Mouse (Mus musculus) B cell, adult 2 months (primary cell): ENCODE results near the gene Map7.

Experiments used
- DNase-seq, 2 experiments: peaks; one replicate each; pipeline ENCODE4 v3.0.0; 2022

Map7 gene

DNA sequence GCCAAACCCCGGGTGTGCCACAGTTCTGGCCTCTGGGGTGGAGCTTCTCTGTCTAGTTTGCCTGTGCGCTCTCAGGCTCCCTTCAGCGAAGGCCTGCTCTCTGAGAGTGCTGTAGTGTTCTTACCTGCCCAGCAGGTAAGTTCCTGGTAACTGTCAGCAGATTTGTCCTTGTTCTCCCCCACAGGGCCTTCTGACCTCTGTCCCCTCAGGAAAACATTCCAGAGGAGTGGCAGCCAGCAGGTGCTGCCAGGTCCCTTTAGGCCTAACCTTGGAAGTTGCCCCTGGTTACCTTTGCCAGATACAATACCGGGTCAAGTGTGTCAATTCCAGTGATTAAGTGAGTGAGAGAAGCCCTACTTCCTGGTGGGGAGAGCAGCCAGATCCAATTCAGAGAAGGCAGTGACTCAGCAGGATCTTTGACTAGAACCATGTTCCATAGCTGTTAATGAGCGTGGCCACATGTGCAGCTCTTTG is 38.6 kb downstream of the Map7 start:
- no peak for DNase-seq

DNA sequence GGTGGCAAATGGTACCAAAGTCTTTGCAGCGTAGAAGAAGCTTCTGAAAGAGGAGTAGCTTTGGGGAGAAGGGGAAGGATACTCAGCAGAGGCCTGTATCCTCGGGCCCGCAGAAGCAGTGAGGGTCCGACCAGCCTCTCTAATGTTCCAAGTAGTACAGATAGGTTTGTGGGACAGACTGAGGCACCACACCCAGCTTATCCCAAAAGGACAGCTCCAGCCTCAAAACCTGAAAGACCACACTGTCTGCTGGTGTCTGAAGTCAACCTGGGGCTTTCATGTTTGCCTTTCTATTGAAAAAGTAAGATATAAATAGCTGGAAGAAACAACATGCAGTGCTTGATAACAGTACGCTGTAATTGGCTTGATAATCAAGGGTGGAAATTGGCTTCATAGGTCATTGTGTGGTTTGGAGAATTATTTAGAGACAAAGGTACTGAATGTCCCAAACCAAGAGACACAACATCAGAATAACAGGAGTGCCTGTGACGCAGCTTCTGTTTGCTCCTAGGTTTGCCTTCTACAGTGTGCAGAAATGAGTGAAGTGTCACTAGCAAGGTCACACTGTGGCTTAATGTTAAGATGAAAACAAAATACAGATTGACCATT is 42.0 kb downstream of the Map7 start:
- no peak for DNase-seq

DNA sequence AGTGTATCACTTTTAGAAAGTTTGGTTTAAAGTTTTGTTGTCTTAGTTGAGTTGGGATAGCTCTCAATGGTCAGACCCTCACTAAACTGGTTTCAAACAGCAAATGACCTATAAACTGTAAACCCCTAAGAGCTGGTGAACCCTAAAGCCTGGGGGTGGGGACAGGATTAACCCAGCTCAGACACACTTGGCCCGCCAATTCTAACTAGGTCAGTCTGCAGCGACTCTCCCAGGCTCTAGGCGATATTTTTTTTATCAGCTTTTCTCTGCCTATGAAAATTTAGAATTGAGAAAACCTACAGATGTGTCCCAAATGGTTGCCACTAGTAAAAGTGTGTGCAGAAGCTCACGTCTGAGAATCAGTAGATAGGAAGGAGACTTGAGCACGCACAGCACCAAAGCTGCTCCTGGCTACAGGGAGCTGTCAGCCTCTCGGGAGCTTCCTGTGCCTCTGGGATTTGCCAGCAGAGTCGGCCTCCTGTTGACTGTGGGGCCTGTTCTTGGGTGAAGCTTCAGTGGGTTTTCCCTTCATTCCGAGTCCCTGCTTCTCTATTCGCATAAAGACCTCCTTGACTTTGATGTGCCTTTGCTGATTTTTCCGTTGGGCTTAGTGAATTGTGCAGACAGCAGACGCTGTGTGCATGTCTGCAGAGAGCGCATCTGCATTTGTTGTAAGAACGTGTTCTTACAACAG is 46.7 kb downstream of the Map7 start:
- no peak for DNase-seq

DNA sequence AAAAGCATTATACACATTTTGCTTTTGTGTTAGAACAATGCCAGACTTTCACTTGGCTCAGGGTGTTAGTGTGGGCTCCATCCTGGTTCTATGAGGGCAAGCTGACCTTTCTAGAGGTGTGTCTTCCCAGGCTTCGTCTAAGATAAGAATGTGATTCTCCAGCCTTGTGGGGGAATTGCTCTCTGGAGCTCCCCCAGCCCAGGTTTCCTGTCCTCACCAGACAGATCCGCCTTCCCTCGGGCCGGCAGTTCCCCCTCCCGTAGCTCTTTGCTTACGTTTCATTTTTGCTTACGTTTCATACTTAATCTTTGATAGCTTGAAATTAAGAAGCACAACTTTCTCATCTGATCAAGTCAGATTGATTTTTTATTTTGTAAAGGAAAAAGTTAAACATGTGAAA is 48.8 kb downstream of the Map7 start:
- DNase-seq, result no peak

DNA sequence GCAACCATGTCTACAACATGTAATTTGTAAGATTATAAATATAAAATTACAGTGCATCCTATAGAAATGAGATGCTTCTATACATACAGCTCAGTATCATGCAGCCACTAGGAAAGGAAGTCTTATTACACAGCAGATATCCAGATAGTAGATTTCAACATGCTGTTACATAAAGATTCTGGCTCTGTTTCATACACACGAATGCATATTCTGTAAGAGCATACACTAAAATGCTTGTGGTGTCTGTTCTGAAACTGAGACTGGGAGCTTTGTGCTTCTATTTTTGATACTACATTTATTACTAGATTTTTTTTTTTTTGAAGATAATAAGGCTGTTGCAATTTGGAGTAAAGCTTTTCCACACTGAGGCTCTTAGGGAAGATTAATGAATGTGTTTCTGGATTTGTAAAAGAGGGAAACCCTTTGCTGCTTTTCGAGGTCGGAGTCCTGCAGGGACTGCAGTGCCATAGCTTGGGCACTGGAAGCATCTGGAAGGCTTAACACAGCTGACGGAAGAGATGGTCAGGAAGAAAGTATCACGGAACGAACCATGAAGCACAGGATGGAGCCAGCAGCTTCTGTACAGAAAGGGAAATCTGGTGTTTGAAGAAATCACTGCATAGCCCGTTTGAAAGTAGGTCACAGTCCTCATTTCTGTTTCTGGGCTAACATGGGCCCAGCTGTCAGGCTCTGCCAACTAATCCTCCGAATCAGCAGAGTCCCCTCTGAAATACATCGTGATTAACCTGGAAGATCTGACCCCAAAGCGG is 50.9 kb downstream of the Map7 start:
- DNase-seq, result no peak

DNA sequence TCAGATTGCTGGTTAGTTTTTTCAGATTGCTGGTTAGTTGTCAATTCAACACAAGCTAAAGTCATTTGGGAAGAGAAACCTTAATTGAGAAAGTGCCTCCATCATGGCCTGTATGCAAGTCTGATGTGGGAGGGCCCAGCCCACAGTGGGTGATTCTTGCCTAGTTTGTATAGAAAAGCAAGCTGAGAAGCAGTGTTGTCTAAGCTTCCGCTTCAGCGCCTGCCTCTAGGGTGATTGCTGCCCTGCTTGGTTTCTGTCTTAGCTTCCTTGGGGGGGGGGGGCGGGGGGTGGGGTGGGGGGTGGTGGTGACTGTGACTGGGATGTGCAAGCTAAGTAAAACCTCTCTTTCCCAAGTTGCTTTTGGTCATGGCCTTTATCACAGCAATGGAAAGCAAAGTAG is 53.0 kb downstream of the Map7 start:
- DNase-seq, result no peak

DNA sequence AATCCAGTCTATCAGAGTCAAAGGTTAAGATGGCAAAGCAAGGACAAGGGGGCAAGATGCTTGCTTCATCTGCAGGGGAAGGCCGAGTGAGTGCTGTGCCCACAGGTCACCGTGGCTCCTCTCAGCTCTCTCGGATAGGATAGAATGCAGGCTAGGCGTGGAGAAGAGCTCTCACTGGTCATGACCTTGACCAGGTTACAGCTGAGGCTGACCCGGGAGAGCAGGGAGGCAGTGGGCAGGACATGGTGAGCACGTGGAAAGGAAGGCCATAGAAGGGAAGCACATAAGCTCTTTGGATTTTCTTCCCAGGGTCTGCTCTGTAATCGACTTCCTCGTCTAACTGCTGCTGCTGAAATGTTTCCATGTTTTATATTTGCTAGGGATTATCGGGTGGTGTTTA is 53.9 kb downstream of the Map7 start:
- DNase-seq, result no peak

DNA sequence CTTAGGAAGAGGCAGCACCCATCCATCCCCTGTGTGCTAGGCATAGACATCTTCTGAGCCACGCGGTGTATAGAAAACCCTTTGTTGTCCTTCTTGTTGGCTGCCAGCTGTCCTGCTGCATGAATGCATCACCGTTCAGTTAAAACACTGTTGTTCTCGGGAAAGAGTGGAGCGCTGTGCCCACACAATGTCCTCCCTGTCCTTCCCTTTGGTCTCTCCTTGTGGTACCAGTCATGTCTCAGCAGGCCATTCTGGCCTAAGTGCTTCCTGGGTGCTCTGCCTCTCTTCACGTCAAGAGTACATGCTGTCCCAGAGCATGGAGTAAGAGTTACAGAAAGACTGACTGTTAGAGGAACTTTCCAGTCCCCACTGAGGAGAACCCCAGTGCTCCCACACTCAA is 54.5 kb downstream of the Map7 start:
- DNase-seq, result no peak

DNA sequence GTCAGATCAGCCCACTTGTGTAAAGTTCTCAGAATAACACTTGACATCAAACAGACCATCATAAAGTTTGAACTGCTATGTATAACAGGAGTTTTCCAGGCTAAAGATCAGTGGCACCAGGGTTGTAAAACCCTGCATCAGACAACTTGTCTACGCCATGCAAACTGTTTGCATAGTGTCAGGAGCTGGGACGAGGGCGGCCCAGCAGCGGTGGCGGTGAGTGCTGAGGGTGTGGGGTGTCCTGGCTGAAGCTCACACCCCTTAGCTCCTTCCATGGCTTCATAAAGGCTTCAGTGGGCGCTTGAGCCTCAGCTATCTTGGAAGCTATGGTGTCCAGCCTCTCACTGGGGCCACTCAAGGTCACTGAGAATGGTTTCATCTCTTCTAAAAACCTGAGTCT is 55.2 kb downstream of the Map7 start:
- no peak for DNase-seq

DNA sequence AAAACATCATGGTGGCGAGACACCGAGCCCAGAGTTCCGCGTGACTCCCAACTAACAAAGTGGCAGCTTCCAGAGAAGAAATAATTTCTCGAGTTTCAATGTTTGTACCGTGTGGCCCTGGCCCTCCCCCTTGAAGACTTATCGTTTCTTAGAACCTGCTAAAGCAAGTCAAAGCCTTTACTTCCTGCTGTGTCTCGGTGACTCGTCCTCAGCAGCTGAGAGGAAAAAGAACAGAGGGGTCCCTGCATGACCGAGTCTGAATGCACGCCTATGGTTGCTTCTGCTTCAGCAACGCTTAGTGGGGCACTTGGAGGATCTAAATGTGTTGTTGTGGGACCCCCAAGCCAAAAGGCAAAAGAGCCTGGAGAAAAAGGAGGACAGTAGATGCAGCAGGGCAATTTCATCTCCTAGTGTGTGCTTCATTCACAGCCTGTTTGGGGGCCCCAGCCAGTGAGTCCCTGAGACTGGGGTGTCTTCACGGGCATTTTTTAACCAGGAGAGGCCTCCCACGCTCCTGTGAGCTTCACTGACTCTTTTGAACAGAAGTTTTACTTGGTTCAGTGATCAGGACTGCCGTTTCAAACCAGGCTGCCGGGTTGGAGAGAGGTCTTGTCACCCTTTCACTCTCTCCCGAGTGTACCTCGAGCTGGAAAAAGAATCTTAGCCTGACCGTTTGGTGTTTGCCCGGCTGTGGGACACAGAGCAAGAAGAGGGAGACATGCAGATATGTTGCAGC is 56.6 kb downstream of the Map7 start:
- peak; percentile 35 to 41 for DNase-seq

DNA sequence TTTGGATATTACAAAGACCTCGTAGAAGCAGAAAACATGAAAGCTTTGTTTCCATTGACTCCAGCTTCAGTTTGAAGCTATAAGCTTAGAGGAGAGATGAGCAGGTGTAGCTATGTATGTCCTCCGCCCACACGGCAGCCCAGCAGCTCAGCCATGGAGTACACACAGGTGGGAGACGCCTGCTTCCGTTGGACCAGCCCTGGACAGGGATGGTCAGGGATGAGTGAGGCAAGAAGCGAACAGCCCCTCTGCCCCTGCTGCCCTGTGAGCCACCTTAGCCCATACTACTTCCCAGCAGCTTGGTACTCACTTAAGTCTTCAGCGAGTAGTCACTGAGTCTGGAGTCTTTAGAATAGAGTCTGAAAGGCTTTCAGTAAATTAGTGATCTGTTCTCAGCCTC is 58.7 kb downstream of the Map7 start:
- no peak for DNase-seq

DNA sequence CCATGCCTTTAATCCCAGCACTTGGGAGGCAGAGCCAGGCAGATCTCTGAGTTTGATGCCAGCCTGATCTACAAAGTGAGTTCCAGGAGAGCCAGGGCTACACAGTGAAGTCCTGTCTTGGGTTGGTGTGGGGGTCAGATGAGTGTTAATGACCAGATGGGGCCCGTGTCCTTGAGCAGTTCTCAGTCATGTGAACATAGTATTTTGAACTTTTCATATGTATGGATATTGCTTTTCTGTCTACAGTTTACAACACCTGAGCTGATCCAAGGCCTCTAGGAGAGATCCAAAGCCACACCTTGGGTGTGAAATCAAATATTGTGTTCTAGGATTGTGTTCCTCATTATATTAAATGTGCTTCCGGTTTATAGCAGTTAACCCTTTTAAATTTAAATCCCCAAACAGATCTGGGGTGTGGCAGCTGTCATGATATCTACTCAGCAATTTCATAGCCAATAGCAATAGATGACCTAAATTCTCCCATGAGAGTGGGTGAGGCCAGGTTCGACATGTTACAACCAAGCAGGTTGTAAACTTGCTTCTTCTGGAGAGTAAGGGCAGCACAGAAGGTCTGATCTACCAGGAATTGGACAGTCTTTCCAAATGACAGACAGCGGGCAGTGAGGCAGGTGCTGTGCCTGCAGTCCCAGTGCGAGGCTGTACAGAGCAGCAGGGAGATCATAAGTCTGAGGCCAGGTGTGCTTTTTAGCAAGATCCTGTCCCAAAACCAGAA is 61.5 kb downstream of the Map7 start:
- DNase-seq, result no peak

DNA sequence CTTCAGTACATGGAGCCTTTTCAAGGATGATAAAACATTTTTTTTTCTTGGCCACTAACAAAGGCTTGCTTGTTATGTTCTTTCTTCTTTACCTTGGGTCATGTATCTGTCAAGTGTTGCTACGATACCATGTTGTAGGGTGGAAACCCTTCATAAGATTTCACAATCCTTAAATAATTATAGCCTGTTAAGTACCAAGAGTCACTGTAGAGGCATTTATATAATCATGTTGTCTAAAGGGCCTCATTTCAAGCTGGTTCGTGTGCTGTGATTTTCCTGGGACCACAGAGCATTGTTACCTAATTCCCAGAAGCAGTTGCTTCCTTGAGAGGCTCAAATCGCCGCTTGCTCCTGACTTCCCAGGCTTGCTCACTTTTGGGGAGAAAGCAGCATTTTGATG is 66.1 kb downstream of the Map7 start:
- no peak for DNase-seq

DNA sequence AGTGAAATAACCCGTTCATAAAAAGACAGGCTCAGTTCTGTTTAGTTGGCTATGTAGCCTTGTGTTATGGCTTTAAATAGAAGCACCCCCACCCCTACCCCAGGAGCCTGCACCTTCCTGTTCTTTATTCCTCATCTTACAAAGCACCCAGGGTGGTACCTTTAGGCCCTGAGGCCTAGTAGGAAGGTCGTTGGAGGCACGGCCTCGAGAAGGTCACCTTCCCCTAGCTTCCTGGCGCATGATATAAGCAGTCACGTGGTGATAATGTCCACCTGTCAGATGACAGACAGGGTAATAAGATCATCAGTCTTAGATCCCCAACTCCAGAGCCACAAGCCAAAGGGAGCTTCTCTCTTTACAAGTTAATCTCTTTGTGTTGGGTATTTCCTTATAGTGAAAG is 68.7 kb downstream of the Map7 start:
- no peak for DNase-seq

DNA sequence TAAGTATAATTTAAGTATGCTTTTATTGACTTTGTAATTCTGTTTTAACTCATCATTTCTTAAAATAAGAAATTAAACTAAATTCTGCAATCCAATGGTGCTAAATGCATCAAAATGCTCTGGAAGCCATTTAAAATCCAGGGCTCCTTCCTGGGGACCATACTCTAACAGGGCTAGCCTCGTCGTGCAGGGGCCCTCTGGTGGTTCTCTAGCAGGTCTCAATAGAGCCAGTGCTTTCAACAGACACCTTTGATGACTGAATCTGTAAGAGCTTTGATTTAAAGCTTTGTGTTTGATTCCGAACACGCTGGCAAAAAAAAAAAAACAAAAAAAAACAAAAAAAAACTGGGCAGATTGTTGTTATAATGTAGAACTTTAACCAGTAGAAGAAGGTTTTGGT is 70.6 kb downstream of the Map7 start:
- no peak for DNase-seq

DNA sequence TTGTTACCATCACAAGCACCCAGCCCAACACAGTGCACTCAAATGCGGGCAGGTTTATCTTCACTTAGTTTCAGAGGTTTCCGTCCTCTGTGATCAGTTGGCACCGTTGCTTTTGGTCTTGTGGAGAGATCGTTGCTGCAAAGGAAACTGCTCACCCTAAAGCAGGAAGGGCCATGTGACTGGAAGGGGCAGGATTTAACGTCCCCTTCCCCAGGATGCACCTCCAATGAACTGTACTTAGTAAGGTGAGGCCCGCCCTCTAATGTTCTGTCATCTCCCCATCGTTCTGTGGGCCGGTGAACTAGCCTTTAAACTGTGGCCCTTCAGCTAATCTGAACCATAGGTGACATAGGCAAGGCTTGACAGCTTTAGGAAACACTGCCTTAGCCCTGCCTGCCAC is 71.3 kb downstream of the Map7 start:
- peak in 1 of 2 experiments; percentile 3 for DNase-seq

DNA sequence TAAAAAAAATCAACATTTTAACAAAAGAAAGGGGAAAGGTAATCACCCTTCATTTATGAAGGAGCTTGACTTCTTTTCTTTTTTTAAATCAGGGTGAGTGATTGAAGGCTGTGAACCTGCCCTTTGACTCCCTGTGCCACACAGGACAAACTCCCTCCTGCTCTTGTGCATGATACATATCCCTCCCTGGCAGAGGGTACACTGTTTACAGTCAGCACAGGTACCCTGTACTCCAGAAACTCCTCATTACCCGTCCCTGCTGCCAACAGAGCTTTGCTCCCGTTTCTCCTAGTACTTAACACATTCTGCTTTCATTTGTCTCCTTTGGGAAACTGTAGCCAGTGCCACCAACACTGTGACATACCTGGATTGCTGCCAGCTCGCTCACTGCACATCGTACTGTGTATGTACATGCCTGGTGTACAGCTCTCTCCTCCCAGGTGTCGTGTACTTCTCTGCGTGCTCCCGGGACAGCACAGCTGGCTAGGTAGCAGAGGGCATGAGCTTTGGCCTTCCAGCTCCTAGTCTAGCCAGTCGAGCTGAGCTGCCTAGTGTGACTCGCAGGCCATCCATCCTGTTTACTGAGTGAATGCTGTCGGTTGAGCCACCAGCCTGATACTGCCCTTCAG is 72.3 kb downstream of the Map7 start:
- DNase-seq, result no peak

DNA sequence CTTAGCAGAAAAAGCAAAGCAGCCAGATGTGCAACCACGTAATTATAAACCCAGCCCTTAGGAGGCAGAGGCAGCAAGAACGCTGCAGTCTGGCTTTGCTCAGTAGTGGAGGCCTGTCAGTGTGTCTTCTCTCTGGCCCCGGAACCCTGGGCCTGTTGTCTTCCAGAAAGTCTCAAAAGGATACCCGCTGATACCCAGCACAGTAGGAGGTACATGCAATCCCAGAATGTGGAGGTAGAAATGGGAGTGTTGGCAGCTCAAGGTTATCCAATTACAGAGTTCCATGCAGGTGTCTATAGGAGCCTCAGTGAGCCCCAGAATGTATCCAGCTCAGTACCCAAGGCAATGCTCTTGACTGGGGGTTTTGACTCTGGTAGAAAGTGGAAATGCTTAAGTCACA is 73.7 kb downstream of the Map7 start:
- no peak for DNase-seq

DNA sequence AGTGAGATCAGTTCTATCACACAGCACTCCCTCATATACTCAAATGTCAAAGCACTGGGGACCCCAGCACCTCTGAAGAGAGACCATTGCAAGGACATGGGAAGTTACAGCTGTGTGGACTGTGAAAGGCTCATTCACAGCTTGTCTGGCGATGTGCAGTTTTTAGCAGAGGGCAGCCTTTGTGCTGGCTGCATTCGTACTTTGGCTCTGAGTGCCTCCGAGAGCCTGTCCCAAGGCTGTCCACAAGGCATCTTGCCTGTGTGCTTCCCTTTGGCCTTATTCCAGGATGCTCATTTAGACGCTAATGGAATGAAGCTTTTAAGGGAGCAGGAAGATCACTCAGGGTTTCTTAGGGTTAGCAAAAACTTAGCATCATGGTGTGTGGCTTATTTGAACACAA is 78.5 kb downstream of the Map7 start:
- DNase-seq, result no peak

DNA sequence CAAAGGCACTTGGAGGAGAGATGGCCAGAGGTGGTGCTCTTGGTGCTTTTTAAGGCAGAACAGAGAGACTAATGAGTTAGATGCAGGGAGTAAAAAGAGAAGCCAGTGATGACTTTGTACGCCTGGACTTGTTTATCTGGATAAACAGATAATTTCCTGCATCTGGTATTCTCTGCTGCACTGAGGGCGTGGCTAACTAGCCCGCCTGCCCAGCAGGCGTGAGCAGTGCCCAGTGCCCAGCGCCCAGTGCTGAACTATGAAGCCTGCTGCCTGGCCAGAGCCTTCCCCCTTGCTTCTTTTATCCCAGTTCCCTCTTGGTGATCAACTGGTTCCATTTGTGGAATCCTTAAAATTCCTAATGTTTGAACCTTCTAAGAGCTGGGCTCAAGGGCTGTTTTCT is 81.8 kb downstream of the Map7 start:
- DNase-seq, result no peak

DNA sequence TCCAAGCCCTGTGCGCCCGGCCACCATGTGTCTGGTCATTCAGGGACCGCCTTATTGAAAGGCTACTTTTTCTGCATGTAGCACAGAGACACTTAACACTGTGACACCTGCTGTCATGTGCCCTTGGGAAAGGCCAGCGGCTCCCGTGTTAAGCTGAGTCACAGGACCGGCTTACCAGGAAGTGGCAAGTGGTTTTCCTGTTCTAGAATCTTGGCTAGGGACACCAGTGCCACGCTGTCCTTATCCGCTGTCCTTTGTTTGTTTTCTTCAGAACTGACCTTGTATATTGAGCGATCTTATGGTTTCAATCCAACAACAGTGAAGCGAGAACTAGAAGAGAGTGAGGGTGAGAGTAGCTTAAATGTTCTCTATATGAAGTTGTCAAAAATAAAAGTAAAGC is 85.2 kb downstream of the Map7 start:
- no peak for DNase-seq

DNA sequence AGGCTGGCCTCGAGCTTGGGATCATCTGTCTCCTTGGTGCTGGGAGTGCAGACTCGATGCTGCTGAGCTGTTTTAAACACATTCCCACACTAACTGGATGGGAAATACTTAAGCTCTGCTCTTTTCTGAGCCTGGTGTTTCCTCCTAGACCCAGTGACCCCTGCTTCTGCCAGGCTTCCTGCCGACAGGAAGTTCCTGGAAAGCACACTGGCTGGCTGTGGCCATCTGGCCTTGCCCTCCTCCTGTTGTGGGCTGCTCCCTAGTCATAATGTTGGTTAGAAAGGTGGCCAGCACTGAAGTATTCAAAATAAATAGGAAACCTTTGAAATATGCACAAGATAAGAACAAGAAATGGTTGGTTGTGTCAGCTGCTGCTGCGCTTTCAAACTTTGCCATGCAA is 86.2 kb downstream of the Map7 start:
- DNase-seq, result no peak
